Mouse (Mus musculus): ENCODE measurements around the gene Tyw3. TPM values are rescaled to one million over a fixed set of nuclear protein-coding genes. Genes with fewer than 3 reads are reported as not detected.

The Tyw3 gene
- polyA plus RNA-seq, 1 experiment: 2.2 TPM

GRCm38 (mm10) chr3:154570786-154571185 is 26.1 kb downstream of the Tyw3 start:
- WGBS: 7% methylated on average over 12 of the region's 12 CpGs

GRCm38 (mm10) chr3:154570029-154570575 is 26.8 kb downstream of the Tyw3 start:
- WGBS: 54% methylated on average over 14 of the region's 14 CpGs
- DNase-seq (ENCODE audit: low read depth, low spot score): no peak

More at GRCm38 (mm10) chr3:154570786-154571185, 26.1 kb downstream of the Tyw3 start:
- DNase-seq (ENCODE audit: low read depth, low spot score): no peak

GRCm38 (mm10) chr3:154565437-154565836 is 31.5 kb downstream of the Tyw3 start:
- WGBS: 73% methylated on average over 3 of the region's 3 CpGs
- DNase-seq (ENCODE audit: low read depth, low spot score): no peak

- DNase-seq (ENCODE audit: low read depth, low spot score): no peak
- 95% methylated on average over 3 of the region's 3 CpGs for WGBS
Observed at GRCm38 (mm10) chr3:154562192-154562591, 34.7 kb downstream of the Tyw3 start.

- DNase-seq (ENCODE audit: low read depth, low spot score): no peak
- 73% methylated on average over 5 of the region's 5 CpGs for WGBS
Observed at GRCm38 (mm10) chr3:154551035-154551411, 45.9 kb downstream of the Tyw3 start.

GRCm38 (mm10) chr3:154550326-154551034 is 46.4 kb downstream of the Tyw3 start:
- WGBS: 71% methylated on average over 17 of the region's 17 CpGs
- DNase-seq (ENCODE audit: low read depth, low spot score): no peak

- 16% methylated on average over 8 of the region's 8 CpGs for WGBS
- no peak for DNase-seq (ENCODE audit: low read depth, low spot score)
Observed at GRCm38 (mm10) chr3:154548868-154549301, 48.0 kb downstream of the Tyw3 start.

- no peak for DNase-seq (ENCODE audit: low read depth, low spot score)
- 21% methylated on average over 20 of the region's 20 CpGs for WGBS
Observed at GRCm38 (mm10) chr3:154547549-154548426, 49.1 kb downstream of the Tyw3 start.

GRCm38 (mm10) chr3:154546234-154546633 is 50.7 kb downstream of the Tyw3 start:
- DNase-seq (ENCODE audit: low read depth, low spot score): no peak
- WGBS: 51% methylated on average over 4 of the region's 4 CpGs

GRCm38 (mm10) chr3:154540086-154540911 is 56.6 kb downstream of the Tyw3 start:
- 52% methylated on average over 10 of the region's 10 CpGs for WGBS
- DNase-seq (ENCODE audit: low read depth, low spot score): no peak

- DNase-seq (ENCODE audit: low read depth, low spot score): no peak
- 64% methylated on average over 5 of the region's 5 CpGs for WGBS
Observed at GRCm38 (mm10) chr3:154536134-154536533, 60.8 kb downstream of the Tyw3 start.

- 80% methylated on average over 5 of the region's 5 CpGs for WGBS
- no peak for DNase-seq (ENCODE audit: low read depth, low spot score)
Observed at GRCm38 (mm10) chr3:154533246-154533645, 63.7 kb downstream of the Tyw3 start.

- 50% methylated on average over 5 of the region's 5 CpGs for WGBS
- DNase-seq (ENCODE audit: low read depth, low spot score): no peak
Observed at GRCm38 (mm10) chr3:154528973-154529372, 67.9 kb downstream of the Tyw3 start.

GRCm38 (mm10) chr3:154526610-154527009 is 70.3 kb downstream of the Tyw3 start:
- WGBS: 32% methylated on average over 6 of the region's 6 CpGs

More at GRCm38 (mm10) chr3:154526610-154527009, 70.3 kb downstream of the Tyw3 start:
- no peak for DNase-seq (ENCODE audit: low read depth, low spot score)

Other genes with a start within 250 kb of the Tyw3 start
- 1.1 and 1.3 TPM in 2 replicates for gene Cryz, start 393 bp downstream of the Tyw3 start, polyA plus RNA-seq (2012; rRNA removed)
- 0.05 TPM in 1 of 2 replicates, not detected in the other for gene Erich3, start 66.8 kb upstream of the Tyw3 start, polyA plus RNA-seq (2012; rRNA removed)